Comparison of ENCODE assay signal across 30 mouse cellular contexts in genomic region chr10:88783941-88784340, GRCm38 (mm10). TPM values are rescaled to one million over a fixed set of nuclear protein-coding genes. Genes with fewer than 3 reads are reported as not detected.
DNase-seq lines count a peak whose midpoint lies in the region; ATAC-seq and TF ChIP-seq lines count a peak whose summit lies in the region.
"Had no signal": no experiment of that assay in that cellular context is flagged by ENCODE, and none has a peak within 500 bp of the region (broad histone marks: within the 10 kb centered on the region; RNA-seq: fewer than 3 reads in every experiment).

No protein-coding gene starts in this region.

- intact Hi-C loops in gastrocnemius, adult 2 months (cut with DNase I), result no loop called here

- no peak for TF ChIP-seq EP300 in lung, postnatal 0 days (IDR thresholded peaks at IDR 0.05)

- ATAC-seq in intestine, postnatal 0 days, result peak; percentile 42; the same call in 1 of the 2 replicates
- ATAC-seq in kidney, embryonic 15.5 days (replicated peaks; ENCODE audit: low FRiP score), result peak; percentile 85
- ATAC-seq in lung, postnatal 0 days, result no peak
- ATAC-seq: activated CD4-positive, CD25-positive, alpha-beta regulatory T cell, adult 4 months; forebrain, embryonic 14.5 days; inflammation-experienced regulatory T-cells, adult 6 months; midbrain, embryonic 13.5 days had no signal

- peaks cover 48% of the 10 kb centered on the region for H3K36me3 ChIP-seq in heart, embryonic 10.5 days
- peaks cover 17% of the 10 kb centered on the region; the same call in 1 of the 2 replicates for H3K36me3 ChIP-seq in intestine, postnatal 0 days (ENCODE audit: control insufficient read depth, insufficient read depth)
- H3K36me3 ChIP-seq in kidney, embryonic 15.5 days, result peaks cover 72% of the 10 kb centered on the region
- H3K36me3 ChIP-seq in lung, postnatal 0 days (ENCODE audit: insufficient read depth, low read length), result peaks cover 10% of the 10 kb centered on the region; the same call in 1 of the 2 replicates

- peak; percentile 2 for DNase-seq in heart, adult 11 months
- no peak for DNase-seq in heart, embryonic 10.5 days (ENCODE audit: low spot score)
- DNase-seq in kidney, postnatal 25 days, result peak; percentile 38 to 80
- no peak for DNase-seq in gastrocnemius, adult 2 months
- DNase-seq in thymus, postnatal 14 days, result no peak
- no peak for DNase-seq in lung, postnatal 0 days (ENCODE audit: low spot score)
- DNase-seq: adrenal gland, adult 8-10 months; cerebellum, adult 2 months; cerebellum, postnatal 36 days; heart, postnatal 14 days; left cerebral cortex, postnatal 4 days; lung, postnatal 36 days; right cerebral cortex, postnatal 4 days; thymus, adult 18-20 months; thymus, postnatal 36 days had no signal

- no peaks in the 10 kb centered on the region for H3K27me3 ChIP-seq in heart, embryonic 10.5 days (ENCODE audit: insufficient read depth, poor library complexity, severe bottlenecking)
- H3K27me3 ChIP-seq in intestine, postnatal 0 days (replicated peaks; ENCODE audit: control insufficient read depth, insufficient read depth, low read length), result no peaks in the 10 kb centered on the region
- H3K27me3 ChIP-seq in kidney, embryonic 15.5 days, result no peaks in the 10 kb centered on the region
- H3K27me3 ChIP-seq in lung, postnatal 0 days (replicated peaks; ENCODE audit: insufficient read depth, low read length), result no peaks in the 10 kb centered on the region
- H3K27me3 ChIP-seq: CH12.LX; embryonic facial prominence, embryonic 12.5 days; hindbrain, embryonic 15.5 days; liver, embryonic 15.5 days; lung, embryonic 15.5 days; midbrain, embryonic 13.5 days; neural tube, embryonic 13.5 days had no signal

- H3K9me3 ChIP-seq in heart, embryonic 10.5 days, result no peaks in the 10 kb centered on the region
- no peaks in the 10 kb centered on the region for H3K9me3 ChIP-seq in intestine, postnatal 0 days (ENCODE audit: control insufficient read depth)
- no peaks in the 10 kb centered on the region for H3K9me3 ChIP-seq in kidney, embryonic 15.5 days (replicated peaks)
- no peaks in the 10 kb centered on the region for H3K9me3 ChIP-seq in lung, postnatal 0 days (ENCODE audit: low read length)
- H3K9me3 ChIP-seq: embryonic facial prominence, embryonic 12.5 days; hindbrain, embryonic 10.5 days; hindbrain, embryonic 15.5 days; liver, embryonic 15.5 days; lung, embryonic 15.5 days; midbrain, embryonic 13.5 days; neural tube, embryonic 13.5 days had no signal

- H3K4me3 ChIP-seq in heart, embryonic 10.5 days, result no peak overlapping the region
- no peak overlapping the region for H3K4me3 ChIP-seq in intestine, postnatal 0 days (ENCODE audit: low read depth, low read length)
- no peak overlapping the region for H3K4me3 ChIP-seq in kidney, embryonic 15.5 days (replicated peaks)
- no peak overlapping the region for H3K4me3 ChIP-seq in gastrocnemius, adult 2 months
- H3K4me3 ChIP-seq in lung, postnatal 0 days (ENCODE audit: low read depth, low read length), result no peak overlapping the region
- H3K4me3 ChIP-seq: embryonic facial prominence, embryonic 12.5 days; hindbrain, embryonic 10.5 days; hindbrain, embryonic 15.5 days; layer of hippocampus, adult 2 months; liver, embryonic 15.5 days; lung, embryonic 15.5 days; midbrain, embryonic 13.5 days; neural tube, embryonic 13.5 days had no signal

- no peak overlapping the region for H3K4me2 ChIP-seq in intestine, postnatal 0 days (replicated peaks; ENCODE audit: low read depth)
- H3K4me2 ChIP-seq in kidney, embryonic 15.5 days, result no peak overlapping the region
- H3K4me2 ChIP-seq in lung, postnatal 0 days (replicated peaks; ENCODE audit: low read depth, low read length), result no peak overlapping the region
- H3K4me2 ChIP-seq: embryonic facial prominence, embryonic 12.5 days; hindbrain, embryonic 15.5 days; liver, embryonic 15.5 days; lung, embryonic 15.5 days; midbrain, embryonic 13.5 days; neural tube, embryonic 13.5 days had no signal

- no peak overlapping the region for H3K9ac ChIP-seq in intestine, postnatal 0 days (ENCODE audit: low read depth, low read length)
- H3K9ac ChIP-seq in kidney, embryonic 15.5 days, result 0 out of 2 replicates have a peak overlapping the region, but pooled peaks have one; percentile 3
- no peak overlapping the region for H3K9ac ChIP-seq in lung, postnatal 0 days (replicated peaks; ENCODE audit: low read depth)
- H3K9ac ChIP-seq: embryonic facial prominence, embryonic 12.5 days; hindbrain, embryonic 15.5 days; liver, embryonic 15.5 days; lung, embryonic 15.5 days; midbrain, embryonic 13.5 days; neural tube, embryonic 13.5 days had no signal

- WGBS in heart, embryonic 10.5 days, result 91% methylated on average over 5 of the region's 5 CpGs
- 69% methylated on average over 5 of the region's 5 CpGs for WGBS in intestine, postnatal 0 days
- 86% methylated on average over 5 of the region's 5 CpGs for WGBS in kidney, embryonic 15.5 days
- WGBS in lung, postnatal 0 days, result 87% methylated on average over 5 of the region's 5 CpGs

- no peaks in the 10 kb centered on the region for H3K4me1 ChIP-seq in heart, embryonic 10.5 days
- no peaks in the 10 kb centered on the region for H3K4me1 ChIP-seq in intestine, postnatal 0 days (replicated peaks; ENCODE audit: control insufficient read depth, insufficient read depth, low read length)
- no peaks in the 10 kb centered on the region for H3K4me1 ChIP-seq in kidney, embryonic 15.5 days
- no peaks in the 10 kb centered on the region for H3K4me1 ChIP-seq in lung, postnatal 0 days (ENCODE audit: insufficient read depth, low read depth, low read length)
- H3K4me1 ChIP-seq: embryonic facial prominence, embryonic 12.5 days; hindbrain, embryonic 10.5 days; hindbrain, embryonic 15.5 days; liver, embryonic 15.5 days; lung, embryonic 15.5 days; midbrain, embryonic 13.5 days; neural tube, embryonic 13.5 days had no signal

- no peak for TF ChIP-seq CTCF in intestine, postnatal 0 days (IDR thresholded peaks at IDR 0.05; ENCODE audit: low read depth)
- no peak for TF ChIP-seq CTCF in gastrocnemius, adult 2 months (IDR thresholded peaks at IDR 0.05)
- TF ChIP-seq CTCF in lung, postnatal 0 days (IDR thresholded peaks at IDR 0.05), result no peak

- H3K27ac ChIP-seq in heart, embryonic 10.5 days, result no peak overlapping the region
- 0 out of 2 replicates have a peak overlapping the region, but pooled peaks have one; percentile 73 for H3K27ac ChIP-seq in intestine, postnatal 0 days (ENCODE audit: low read depth, low read length)
- peak overlapping the region; percentile 52 for H3K27ac ChIP-seq in kidney, embryonic 15.5 days
- no peak overlapping the region for H3K27ac ChIP-seq in gastrocnemius, adult 2 months
- H3K27ac ChIP-seq in lung, postnatal 0 days (ENCODE audit: low read length), result no peak overlapping the region
- H3K27ac ChIP-seq: embryonic facial prominence, embryonic 12.5 days; hindbrain, embryonic 10.5 days; hindbrain, embryonic 15.5 days; layer of hippocampus, adult 2 months; liver, embryonic 15.5 days; lung, embryonic 15.5 days; midbrain, embryonic 13.5 days; neural tube, embryonic 13.5 days; stomach, postnatal 0 days had no signal

RNA-seq across cellular contexts. Expression of gene Utp20, which starts 42.7 kb away (rescaled TPM):
- polyA plus RNA-seq in heart, embryonic 10.5 days (2016; fragmentation: Nextera tagmentation; extraction: Ambion mirVana), result 16.9 and 17.6 TPM in 2 replicates
- 4.6 and 5.1 TPM in 2 replicates for polyA plus RNA-seq in intestine, postnatal 0 days (2015; fragmentation: Nextera tagmentation; extraction: Ambion mirVana)
- polyA plus RNA-seq in kidney, embryonic 15.5 days (2015; fragmentation: Nextera tagmentation; extraction: Ambion mirVana), result 17.1 and 20.9 TPM in 2 replicates
- total RNA-seq in gastrocnemius, adult 2 months (2021), result 10 to 100 TPM; 10.8 to 13.8 TPM
- 6.5 TPM in 2 replicates for polyA plus RNA-seq in lung, postnatal 0 days (2015; fragmentation: Nextera tagmentation; extraction: Ambion mirVana)

RNA-seq across cellular contexts. Expression of gene Arl1, which starts 53.3 kb away (rescaled TPM):
- polyA plus RNA-seq in heart, embryonic 10.5 days (2016; fragmentation: Nextera tagmentation; extraction: Ambion mirVana), result 149 and 156 TPM in 2 replicates
- 153 and 163 TPM in 2 replicates for polyA plus RNA-seq in intestine, postnatal 0 days (2015; fragmentation: Nextera tagmentation; extraction: Ambion mirVana)
- polyA plus RNA-seq in kidney, embryonic 15.5 days (2015; fragmentation: Nextera tagmentation; extraction: Ambion mirVana), result 191 and 193 TPM in 2 replicates
- 10 to 100 TPM; 85.3 to 99.9 TPM for total RNA-seq in gastrocnemius, adult 2 months (2021)
- 173 and 176 TPM in 2 replicates for polyA plus RNA-seq in lung, postnatal 0 days (2015; fragmentation: Nextera tagmentation; extraction: Ambion mirVana)

Comparison
In these comparisons a context has a peak if more than half of its experiments do, and no peak if none do; other contexts are left out.
1. DNase-seq: peak in heart, adult 11 months (single experiment) and kidney, postnatal 25 days (2 of 2); none in heart, embryonic 10.5 days (single experiment), gastrocnemius, adult 2 months (single experiment), thymus, postnatal 14 days (single experiment) and lung, postnatal 0 days (single experiment).
2. H3K27ac ChIP-seq: peak in intestine, postnatal 0 days (single experiment) and kidney, embryonic 15.5 days (single experiment); none in heart, embryonic 10.5 days (single experiment), gastrocnemius, adult 2 months (single experiment) and lung, postnatal 0 days (single experiment).